Mouse (Mus musculus) liver, adult 10 weeks (tissue): ENCODE measurements around the gene Bean1. TPM values are rescaled to one million over a fixed set of nuclear protein-coding genes. Genes with fewer than 3 reads are reported as not detected.

Experiments
- polyA plus RNA-seq: library from polyadenylated mRNA; stranded (reverse); fragments of 350-450 nt; fragmentation: Illumina TruSeq; extraction: RNeasy Lipid Tissue Mini Kit (QIAGEN cat#74804); gene quantifications from one replicate; pipeline ENCODE4 v1.2.3, GENCODE M21; 2014; ENCODE audit warnings: low read depth, low replicate concordance

Gene Bean1
- not detected for polyA plus RNA-seq

DNA sequence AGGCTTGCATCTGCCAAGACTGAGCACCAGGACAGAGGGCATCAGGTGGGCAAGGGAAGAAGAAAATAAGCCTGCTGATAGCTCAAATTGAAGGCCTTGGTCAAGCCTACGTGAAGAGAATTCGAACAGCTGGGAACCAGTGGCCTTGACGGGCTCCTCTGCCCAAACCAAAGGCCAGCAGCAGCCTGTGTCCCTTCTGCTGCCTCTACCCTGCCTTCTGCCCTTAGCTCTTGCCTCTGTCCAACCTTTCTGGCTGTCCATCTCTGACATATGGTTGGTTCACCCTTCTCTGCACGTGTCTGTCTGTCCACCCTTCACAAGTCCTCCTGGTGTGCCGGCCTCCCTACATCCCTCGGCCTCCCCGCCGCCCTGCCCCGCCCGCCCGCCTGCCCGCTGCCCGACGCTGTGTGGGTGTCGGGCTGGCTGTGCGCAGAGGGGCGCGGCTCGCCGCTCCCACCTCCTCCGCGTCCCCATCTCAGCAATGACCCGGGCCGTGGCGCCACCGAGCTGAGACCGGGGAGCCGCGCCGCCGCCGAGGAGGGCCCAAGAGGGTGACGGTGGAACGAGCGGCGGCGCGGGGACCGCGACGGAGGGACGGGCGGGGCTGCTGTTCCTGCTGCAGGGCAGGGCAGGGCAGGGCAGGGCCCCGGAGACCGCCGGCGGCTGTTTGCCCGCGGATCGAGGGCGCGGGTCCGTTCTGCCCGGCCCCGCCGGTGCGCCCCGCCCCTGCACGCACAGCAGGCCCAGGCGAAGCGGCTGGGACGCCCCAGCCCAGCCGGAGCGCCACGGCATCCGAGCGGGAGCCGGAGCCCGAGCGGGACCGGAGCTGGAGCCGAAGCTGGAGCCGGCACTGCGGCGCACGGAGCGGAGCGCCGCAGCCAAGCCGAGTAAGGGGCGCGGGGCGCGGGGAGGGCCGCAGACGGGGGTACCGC, at the start of gene Bean1:
Gene Bean1 (plus strand): TSS at position 325 of the 932 bp plus-strand sequence.

DNA sequence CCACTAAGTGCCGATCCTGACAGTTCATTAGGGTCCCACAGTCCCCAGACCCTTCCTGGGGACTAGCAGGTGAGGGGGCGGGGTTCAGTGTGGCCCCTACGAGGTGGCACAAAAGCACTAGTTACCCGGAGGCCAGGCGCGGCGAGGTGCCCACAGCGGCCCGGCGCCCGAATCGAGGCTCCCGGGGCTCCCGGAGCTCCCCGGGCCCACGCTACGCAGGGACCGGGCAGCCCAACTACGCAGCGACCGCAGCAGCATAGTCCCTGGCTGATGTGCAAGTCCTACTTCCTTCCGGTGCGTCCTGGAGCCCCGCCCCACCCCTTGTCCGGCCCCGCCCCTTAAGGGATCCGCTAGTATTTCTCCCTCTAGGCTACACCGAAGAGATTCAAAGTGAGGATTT, 78.0 kb downstream of the Bean1 start, which contains the start of gene Tk2:
Gene Tk2 (minus strand): TSS at position 283 of the 400 bp plus-strand sequence.

DNA sequence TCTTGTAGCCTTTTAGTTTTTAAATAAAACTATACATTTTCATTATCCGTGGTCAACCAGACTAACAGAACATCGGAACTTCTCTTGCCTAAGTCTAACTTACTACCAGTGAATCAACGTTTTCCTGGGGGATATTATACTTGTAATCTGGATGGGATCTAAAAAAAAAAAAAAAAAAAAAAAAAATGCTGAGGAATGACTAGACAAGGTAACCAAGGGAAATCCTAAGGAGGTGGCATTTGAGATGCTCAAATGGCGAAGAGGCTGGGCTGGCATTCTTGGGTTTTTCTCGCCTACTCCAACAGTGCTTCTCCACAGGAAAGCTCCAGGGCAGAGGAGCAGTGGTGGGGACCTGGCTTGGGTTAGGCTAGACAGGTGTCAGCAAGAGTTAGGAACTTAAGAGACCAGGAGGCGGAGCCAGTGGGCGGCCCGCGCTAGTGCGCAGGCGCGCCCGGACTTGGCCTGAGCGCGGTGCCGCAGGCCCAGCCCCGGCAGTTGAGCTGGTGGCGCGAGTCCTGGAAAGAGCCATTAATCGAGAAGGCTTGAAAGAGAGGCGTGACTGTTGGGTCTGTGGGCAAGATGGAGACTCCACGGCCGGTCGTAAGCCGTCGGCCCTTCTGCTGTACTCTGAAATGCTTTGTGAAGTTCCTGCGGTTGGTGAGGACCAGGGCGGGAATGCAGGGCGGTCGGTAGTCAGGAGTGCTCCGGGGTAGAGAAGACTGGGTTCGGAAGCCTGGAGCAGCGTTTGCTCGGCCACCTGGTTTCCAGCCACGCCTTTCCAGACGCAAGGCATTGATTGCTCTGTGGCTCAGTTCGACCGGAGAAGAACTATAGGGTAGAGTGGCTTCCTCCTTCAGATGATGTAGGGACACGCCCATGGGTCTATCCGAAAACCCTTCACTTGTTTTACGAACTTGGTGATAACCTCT, 80.5 kb downstream of the Bean1 start, which contains the start of gene Cklf:
Gene Cklf (plus strand): TSS at position 423 of the 929 bp plus-strand sequence.

Other genes starting within 250 kb of the Bean1 start
- gene Cdh5, start 68.8 kb upstream of the Bean1 start, polyA plus RNA-seq: 5.9 TPM
- gene Tk2, start 78.1 kb downstream of the Bean1 start, polyA plus RNA-seq: 12.0 TPM
- 4.8 TPM for gene Cklf, start 80.4 kb downstream of the Bean1 start, polyA plus RNA-seq
- gene Cmtm2a, start 122.7 kb downstream of the Bean1 start, polyA plus RNA-seq: 0.37 TPM
- not detected for gene Gm45711, start 139.6 kb downstream of the Bean1 start, polyA plus RNA-seq
- gene Cmtm1, start 139.7 kb downstream of the Bean1 start, polyA plus RNA-seq: not detected
- gene Gm11020, start 151.1 kb downstream of the Bean1 start, polyA plus RNA-seq: not detected
- gene Cmtm2b, start 151.8 kb downstream of the Bean1 start, polyA plus RNA-seq: not detected
- 5.1 TPM for gene Cmtm3, start 169.0 kb downstream of the Bean1 start, polyA plus RNA-seq
- gene Cmtm4, start 225.4 kb downstream of the Bean1 start, polyA plus RNA-seq: 16.3 TPM